Mouse (Mus musculus): ENCODE measurements around the gene Apol9b.

The Apol9b gene

DNA sequence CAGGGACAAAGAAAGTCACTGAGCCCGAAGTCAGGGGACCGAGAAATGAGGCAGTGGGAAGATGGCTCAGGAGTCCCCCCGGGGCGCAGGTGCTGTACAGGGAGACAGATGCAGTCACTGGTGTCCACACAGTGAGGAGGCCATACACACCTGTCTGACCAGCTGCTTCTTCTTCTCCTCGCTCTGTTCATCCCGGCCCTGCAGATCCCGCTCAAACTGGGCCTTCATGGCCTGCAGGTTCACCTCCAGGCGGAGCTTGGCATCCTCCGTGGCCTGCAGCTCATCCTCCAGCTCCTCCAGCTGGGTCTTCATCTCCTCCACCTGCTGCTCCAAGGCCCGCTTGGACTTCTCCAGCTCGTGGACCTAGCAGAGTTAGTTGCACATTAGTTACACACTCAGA, 38.1 kb downstream of the Apol9b start:
- Histone ChIP-seq H3K4me3 (replicated peaks; ENCODE audit: low read length) (no peak overlapping the region), H3K36me3 (ENCODE audit: insufficient read depth, low read length) (peaks cover 100% of the 10 kb centered on the region), H3K4me1 (replicated peaks; ENCODE audit: low read depth, low read length) (peaks cover 50% of the 10 kb centered on the region), H3K27me3 (ENCODE audit: insufficient read depth, low read length) (no peaks in the 10 kb centered on the region), H3K9me3 (ENCODE audit: low read length) (no peaks in the 10 kb centered on the region)
- no peak for TF ChIP-seq NANOG (IDR thresholded peaks at IDR 0.05; ENCODE audit: borderline replicate concordance, low read length)
- TF ChIP-seq CTCF (conservative IDR thresholded peaks at IDR 0.05; ENCODE audit: low read length): no peak
- no peak for TF ChIP-seq POU5F1 (IDR thresholded peaks at IDR 0.05; ENCODE audit: borderline replicate concordance, low read length)

DNA sequence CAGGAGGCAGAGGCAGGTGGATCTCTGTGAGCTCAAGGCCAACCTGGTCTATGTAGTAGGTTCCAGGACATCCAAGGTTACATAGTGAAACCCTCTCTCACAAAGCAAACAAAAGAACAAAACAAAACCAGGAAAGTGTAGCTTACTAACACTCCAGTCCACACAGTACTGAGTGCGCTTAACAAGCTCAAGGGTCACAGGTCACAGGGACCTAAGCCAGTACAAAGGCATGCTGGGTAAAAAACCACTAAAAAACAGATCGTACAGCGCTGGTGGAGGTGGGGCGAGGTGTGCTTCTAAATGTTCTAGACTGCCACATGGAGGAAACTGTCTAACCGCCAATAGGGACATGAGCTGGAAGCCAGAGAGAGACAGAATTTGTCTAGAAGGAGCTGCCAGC, 41.5 kb downstream of the Apol9b start:
- H3K4me3 ChIP-seq (replicated peaks; ENCODE audit: low read length): no peak overlapping the region
- peaks cover 100% of the 10 kb centered on the region for H3K36me3 ChIP-seq (ENCODE audit: insufficient read depth, low read length)
- TF ChIP-seq CTCF (conservative IDR thresholded peaks at IDR 0.05; ENCODE audit: low read length): no peak
- TF ChIP-seq NANOG (IDR thresholded peaks at IDR 0.05; ENCODE audit: borderline replicate concordance, low read length): no peak
- no peak for TF ChIP-seq POU5F1 (IDR thresholded peaks at IDR 0.05; ENCODE audit: borderline replicate concordance, low read length)
- H3K9me3 ChIP-seq (ENCODE audit: low read length): no peaks in the 10 kb centered on the region
- peaks cover 26% of the 10 kb centered on the region for H3K4me1 ChIP-seq (replicated peaks; ENCODE audit: low read depth, low read length)
- H3K27me3 ChIP-seq (ENCODE audit: insufficient read depth, low read length): no peaks in the 10 kb centered on the region

DNA sequence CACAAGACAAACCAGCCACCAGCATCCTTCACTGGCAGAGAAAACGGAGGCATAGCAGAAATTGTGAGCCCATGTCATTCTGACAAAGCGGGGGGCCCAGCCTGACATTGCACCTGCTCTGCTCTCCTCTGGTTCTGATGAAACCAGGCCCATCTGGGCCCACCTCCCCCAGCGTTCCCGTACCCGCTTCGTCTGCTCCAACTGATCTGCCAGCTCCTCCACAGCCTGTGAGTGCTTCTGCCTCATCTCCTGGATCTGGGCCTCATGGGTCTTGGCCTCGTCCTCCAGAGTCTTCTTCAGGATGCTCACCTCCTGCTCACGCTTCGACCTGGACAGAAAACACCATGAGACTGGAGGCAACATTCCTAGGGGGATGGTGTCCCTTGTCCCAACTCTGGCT, 42.1 kb downstream of the Apol9b start:
- no peaks in the 10 kb centered on the region for H3K9me3 ChIP-seq (ENCODE audit: low read length)
- no peaks in the 10 kb centered on the region for H3K27me3 ChIP-seq (ENCODE audit: insufficient read depth, low read length)
- H3K4me1 ChIP-seq (replicated peaks; ENCODE audit: low read depth, low read length): peaks cover 25% of the 10 kb centered on the region
- peaks cover 100% of the 10 kb centered on the region for H3K36me3 ChIP-seq (ENCODE audit: insufficient read depth, low read length)
- TF ChIP-seq NANOG (IDR thresholded peaks at IDR 0.05; ENCODE audit: borderline replicate concordance, low read length) (no peak), CTCF (conservative IDR thresholded peaks at IDR 0.05; ENCODE audit: low read length) (no peak), POU5F1 (IDR thresholded peaks at IDR 0.05; ENCODE audit: borderline replicate concordance, low read length) (no peak)
- H3K4me3 ChIP-seq (replicated peaks; ENCODE audit: low read length): no peak overlapping the region

DNA sequence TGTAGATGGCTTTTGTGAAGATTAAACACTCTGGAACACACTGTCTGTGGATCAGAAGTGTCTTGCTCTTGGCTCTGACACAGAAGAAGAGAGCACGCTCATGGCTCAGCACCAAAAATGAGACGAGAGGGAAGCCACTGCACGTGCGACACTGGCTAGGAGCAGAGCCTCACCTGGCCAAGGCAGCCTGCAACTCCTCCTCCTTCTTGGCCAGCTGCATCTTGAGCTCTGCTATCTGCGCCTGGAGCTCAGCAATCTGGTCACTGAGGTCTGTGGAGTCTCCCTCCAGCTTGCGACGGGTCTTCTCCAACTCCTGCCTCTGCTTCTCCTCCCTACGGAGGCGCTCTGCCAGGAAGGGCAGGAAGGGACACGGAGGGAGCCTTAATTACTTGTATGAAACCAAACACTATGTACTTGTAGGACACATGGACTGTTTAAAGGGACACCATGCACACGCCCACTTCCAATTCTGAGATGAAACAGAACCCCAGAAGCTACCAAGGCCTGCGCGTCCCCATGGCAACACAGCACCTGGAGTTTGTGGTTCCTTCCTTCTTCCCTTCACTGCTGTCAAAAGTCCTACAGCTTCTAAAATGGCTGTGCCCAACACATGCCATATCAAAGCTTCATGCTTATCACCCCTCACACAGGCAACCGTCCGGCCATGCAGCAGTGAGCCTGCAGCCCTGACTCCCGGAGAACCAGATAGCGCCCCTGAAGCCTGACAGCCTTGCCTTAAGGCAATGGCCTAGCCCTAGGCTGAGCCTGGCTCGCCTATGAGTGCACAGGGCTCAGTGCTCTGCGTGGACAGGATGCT, 44.5 kb downstream of the Apol9b start:
- TF ChIP-seq POU5F1 (IDR thresholded peaks at IDR 0.05; ENCODE audit: borderline replicate concordance, low read length) (no peak), NANOG (IDR thresholded peaks at IDR 0.05; ENCODE audit: borderline replicate concordance, low read length) (no peak), CTCF (conservative IDR thresholded peaks at IDR 0.05; ENCODE audit: low read length) (no peak)
- Histone ChIP-seq H3K9me3 (ENCODE audit: low read length) (no peaks in the 10 kb centered on the region), H3K4me3 (replicated peaks; ENCODE audit: low read length) (no peak overlapping the region), H3K36me3 (ENCODE audit: insufficient read depth, low read length) (peaks cover 100% of the 10 kb centered on the region), H3K27me3 (ENCODE audit: insufficient read depth, low read length) (no peaks in the 10 kb centered on the region), H3K4me1 (replicated peaks; ENCODE audit: low read depth, low read length) (peaks cover 36% of the 10 kb centered on the region)

DNA sequence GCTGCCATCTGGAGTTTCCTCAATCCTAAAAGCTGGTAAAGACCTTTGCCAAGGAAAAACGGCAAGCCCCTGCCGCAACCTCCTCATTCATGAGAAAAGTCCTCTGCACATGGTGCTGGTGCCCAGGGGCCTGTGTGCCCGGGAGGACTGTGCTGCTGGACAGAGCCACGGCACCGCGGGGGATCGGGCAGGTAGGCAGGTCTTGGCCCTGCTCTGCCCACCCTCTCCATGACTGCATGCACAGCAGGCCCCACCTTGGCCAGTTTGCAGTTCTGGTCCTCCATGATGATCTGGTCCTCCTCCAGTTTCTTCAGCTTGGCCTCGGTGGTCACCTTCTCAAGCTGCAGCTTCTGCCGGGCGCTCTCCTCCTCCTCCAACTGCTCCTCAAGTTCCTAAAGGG, 45.5 kb downstream of the Apol9b start:
- no peak for TF ChIP-seq CTCF (conservative IDR thresholded peaks at IDR 0.05; ENCODE audit: low read length)
- TF ChIP-seq POU5F1 (IDR thresholded peaks at IDR 0.05; ENCODE audit: borderline replicate concordance, low read length): no peak
- TF ChIP-seq NANOG (IDR thresholded peaks at IDR 0.05; ENCODE audit: borderline replicate concordance, low read length): no peak
- H3K4me3 ChIP-seq (replicated peaks; ENCODE audit: low read length): no peak overlapping the region
- peaks cover 36% of the 10 kb centered on the region for H3K4me1 ChIP-seq (replicated peaks; ENCODE audit: low read depth, low read length)
- peaks cover 100% of the 10 kb centered on the region for H3K36me3 ChIP-seq (ENCODE audit: insufficient read depth, low read length)
- no peaks in the 10 kb centered on the region for H3K9me3 ChIP-seq (ENCODE audit: low read length)
- no peaks in the 10 kb centered on the region for H3K27me3 ChIP-seq (ENCODE audit: insufficient read depth, low read length)

DNA sequence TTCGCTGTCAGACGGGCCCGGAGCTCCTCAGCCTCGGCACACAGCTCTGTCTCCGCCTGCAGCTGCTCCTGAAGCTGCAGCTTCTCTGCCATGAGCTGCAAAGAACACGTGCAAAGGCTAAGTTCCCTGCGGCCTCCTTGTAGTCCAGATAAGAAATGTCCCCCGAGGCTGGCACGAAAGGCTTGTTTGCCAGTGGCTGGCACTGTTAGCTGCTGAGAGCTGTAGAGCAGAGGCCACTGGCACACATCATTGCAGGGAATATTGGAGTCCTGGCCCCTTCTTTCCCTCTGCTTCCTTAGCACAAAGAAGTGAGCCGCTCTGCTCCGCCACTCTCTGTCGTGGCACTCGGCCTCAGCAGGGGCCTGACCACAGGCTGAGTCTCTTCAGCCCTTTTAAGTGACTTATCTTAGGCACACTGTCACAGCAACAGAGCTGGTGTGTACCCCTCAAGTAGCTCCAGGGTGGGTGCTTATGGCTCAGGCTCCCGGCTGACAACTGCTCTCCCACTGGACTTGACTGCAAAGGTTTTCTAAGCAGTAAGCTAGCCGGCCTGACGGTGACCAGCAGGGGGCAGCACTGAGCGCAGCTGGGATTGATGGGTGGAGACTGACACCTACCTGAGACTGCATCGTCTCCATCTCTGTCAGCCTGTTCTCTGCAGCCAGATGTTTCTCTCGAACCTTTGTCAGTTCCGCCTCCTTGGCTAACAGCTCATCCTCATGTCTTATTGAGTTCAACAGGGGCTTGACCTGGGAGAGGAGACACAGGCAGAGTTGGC, 46.5 kb downstream of the Apol9b start:
- no peaks in the 10 kb centered on the region for H3K27me3 ChIP-seq (ENCODE audit: insufficient read depth, low read length)
- peaks cover 100% of the 10 kb centered on the region for H3K36me3 ChIP-seq (ENCODE audit: insufficient read depth, low read length)
- TF ChIP-seq POU5F1 (IDR thresholded peaks at IDR 0.05; ENCODE audit: borderline replicate concordance, low read length) (no peak), CTCF (conservative IDR thresholded peaks at IDR 0.05; ENCODE audit: low read length) (peak; percentile 96), NANOG (IDR thresholded peaks at IDR 0.05; ENCODE audit: borderline replicate concordance, low read length) (no peak)
- H3K9me3 ChIP-seq (ENCODE audit: low read length): no peaks in the 10 kb centered on the region
- no peak overlapping the region for H3K4me3 ChIP-seq (replicated peaks; ENCODE audit: low read length)
- peaks cover 35% of the 10 kb centered on the region for H3K4me1 ChIP-seq (replicated peaks; ENCODE audit: low read depth, low read length)

DNA sequence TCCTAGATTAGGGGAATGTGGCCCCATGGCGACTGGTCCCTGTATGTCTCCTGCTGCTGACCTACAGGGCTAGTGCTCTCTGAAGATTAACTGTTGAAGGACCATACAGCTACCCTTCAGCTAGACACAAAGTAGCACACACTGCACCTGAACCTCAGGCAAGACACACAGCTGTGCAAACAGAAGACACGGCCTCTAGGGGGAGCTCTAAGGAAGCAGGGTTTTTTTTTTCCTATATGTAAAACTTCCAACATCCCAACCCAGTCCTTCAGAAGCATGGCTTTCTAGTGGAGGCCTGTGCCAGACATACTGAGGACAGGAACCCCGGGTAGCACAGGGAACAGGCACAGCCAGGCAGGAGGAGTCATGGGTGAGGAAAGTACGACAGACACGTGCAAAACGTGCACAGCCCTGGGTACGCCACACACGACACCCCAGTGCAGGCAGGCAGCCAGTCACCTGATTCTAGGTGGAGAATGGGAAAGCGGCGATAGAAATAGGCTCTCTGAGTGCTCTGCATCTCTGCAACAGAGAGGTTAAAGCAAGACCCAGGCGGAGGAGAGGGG, 53.7 kb downstream of the Apol9b start:
- Histone ChIP-seq H3K4me1 (replicated peaks; ENCODE audit: low read depth, low read length) (peaks cover 43% of the 10 kb centered on the region), H3K36me3 (ENCODE audit: insufficient read depth, low read length) (peaks cover 100% of the 10 kb centered on the region), H3K9me3 (ENCODE audit: low read length) (no peaks in the 10 kb centered on the region), H3K4me3 (replicated peaks; ENCODE audit: low read length) (no peak overlapping the region), H3K27me3 (ENCODE audit: insufficient read depth, low read length) (no peaks in the 10 kb centered on the region)
- TF ChIP-seq NANOG (IDR thresholded peaks at IDR 0.05; ENCODE audit: borderline replicate concordance, low read length) (no peak), CTCF (conservative IDR thresholded peaks at IDR 0.05; ENCODE audit: low read length) (peak; percentile 66), POU5F1 (IDR thresholded peaks at IDR 0.05; ENCODE audit: borderline replicate concordance, low read length) (no peak)
